Mouse (Mus musculus) v-Abl transformed pro-B cells (cell line): ENCODE data around the gene Olfr1357.

Experiments
- in situ Hi-C, 2 experiments: fragments of 400-800 bp; cut with MboI; formaldehyde crosslinking; loops; one replicate each; pipeline ENCODE4 v1.15.1; 2025; ENCODE audit not compliant: unreplicated experiment in 2 of 2

Olfr1357 gene

GRCm38 (mm10) chr10:78584996-78585395 lies 32.9 kb downstream of the Olfr1357 start:
- in situ Hi-C loops = loop anchor here in 1 of 2 experiments (25.0 kb wide), 3 partner anchors 148 to 973 kb away; partner anchors contain the start of genes Cstb, Gm49325, Pfkl and Sumo3

GRCm38 (mm10) chr10:78583939-78584338 lies 33.9 kb downstream of the Olfr1357 start:
- in situ Hi-C loops = loop anchor here in 1 of 2 experiments (25.0 kb wide), 3 partner anchors 147 to 972 kb away; partner anchors contain the start of genes Cstb, Gm49325, Pfkl and Sumo3

GRCm38 (mm10) chr10:78583347-78583746 lies 34.5 kb downstream of the Olfr1357 start:
- in situ Hi-C loops = loop anchor here in 1 of 2 experiments (25.0 kb wide), 3 partner anchors 146 to 971 kb away; partner anchors contain the start of genes Cstb, Gm49325, Pfkl and Sumo3

DNA sequence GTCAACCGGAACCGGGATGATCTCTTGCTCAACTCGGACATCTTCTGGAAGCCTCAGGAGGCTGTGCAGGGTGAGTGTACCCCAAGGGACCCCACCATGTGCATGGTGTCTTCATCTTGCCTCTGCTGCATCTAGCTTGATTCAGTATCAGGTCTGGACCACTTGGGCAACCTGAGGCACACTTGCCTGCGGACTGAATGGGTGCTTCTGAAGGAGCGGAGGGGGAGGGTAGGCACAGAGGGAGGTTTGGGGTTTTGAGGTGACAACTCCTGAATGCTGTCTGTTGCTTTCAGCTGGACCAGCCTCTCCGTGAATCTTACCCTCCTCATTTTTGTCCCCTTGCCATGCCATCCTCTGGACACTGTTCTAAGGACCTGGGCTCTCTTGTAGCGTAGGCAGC lies 36.8 kb downstream of the Olfr1357 start:
- in situ Hi-C loops = loop anchor here in 1 of 2 experiments (25.0 kb wide), 3 partner anchors 144 to 969 kb away; partner anchors contain the start of genes Cstb, Gm49325, Pfkl and Sumo3

DNA sequence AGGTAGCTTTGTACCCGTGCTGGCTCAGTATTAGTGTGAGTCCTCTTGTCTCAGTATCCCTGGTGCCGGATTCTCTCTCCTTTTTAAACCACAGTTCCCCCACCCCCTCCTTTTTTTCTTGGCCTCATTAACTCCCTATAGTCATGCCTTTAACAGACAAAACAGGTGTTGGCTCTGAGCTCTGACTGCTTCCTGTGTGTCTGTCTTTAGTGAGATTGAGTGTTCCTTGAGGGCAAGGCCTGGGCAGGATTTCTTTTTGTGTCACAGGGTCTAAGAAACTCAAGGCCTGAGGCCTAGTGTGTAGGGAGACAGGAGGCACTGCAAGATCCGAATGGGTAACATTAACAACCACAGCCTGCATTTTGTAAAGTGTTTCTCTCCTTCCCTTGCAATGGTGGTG lies 39.7 kb downstream of the Olfr1357 start:
- in situ Hi-C loops = loop anchor here in 1 of 2 experiments (25.0 kb wide), 3 partner anchors 141 to 966 kb away; partner anchors contain the start of genes Cstb, Gm49325, Pfkl and Sumo3

GRCm38 (mm10) chr10:78576435-78577184 lies 41.3 kb downstream of the Olfr1357 start:
- in situ Hi-C loops = loop anchor here in 1 of 2 experiments (25.0 kb wide), 3 partner anchors 139 to 964 kb away; partner anchors contain the start of genes Cstb, Gm49325, Pfkl and Sumo3

DNA sequence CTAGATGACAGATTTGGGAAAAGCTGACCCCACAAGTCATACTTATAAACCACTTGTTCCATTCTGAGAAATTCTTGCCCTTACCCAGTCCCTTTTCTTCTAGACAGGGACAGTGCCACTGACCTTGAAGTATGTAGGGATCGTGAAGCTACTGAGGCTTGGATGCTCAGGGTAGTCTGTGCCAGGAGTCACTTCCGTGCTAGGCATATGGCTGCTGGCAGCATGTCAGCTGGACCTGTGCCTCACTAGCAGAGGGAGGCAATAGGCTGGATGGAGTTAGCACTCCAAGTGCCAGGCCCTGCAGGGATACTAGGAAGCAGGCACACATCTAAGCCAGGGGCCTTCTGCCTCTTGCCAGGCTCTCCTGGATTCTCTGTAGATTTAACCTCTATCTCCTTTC lies 42.2 kb downstream of the Olfr1357 start:
- in situ Hi-C loops = loop anchor here in 1 of 2 experiments (25.0 kb wide), 3 partner anchors 138 to 963 kb away; partner anchors contain the start of genes Cstb, Gm49325, Pfkl and Sumo3

DNA sequence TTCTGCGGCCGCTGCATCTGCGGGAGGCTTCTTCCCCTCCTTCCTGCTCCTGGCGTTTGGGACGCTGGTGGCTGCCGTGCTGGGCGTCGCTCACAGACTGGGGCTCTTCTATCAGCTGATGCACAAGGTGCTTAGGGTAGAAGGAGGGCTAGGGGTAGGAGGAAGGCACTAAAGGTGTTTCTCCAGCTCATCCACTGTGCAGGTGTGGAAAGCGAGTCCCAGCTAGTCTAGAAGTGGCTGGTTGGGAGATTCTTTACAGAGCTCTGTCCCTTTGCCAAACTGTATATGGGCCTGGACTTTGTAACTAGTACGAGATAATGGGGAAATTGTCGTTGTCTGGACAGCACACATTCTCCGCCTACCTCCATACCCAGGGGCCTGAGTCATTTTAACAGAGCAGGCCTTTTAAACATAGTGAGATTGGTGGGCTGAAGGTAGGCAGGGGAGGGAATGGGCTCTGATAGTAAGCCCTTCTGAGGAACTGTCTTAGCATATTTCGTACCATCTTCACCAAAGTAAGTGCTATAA lies 42.7 kb downstream of the Olfr1357 start:
- in situ Hi-C loops = loop anchor here in 1 of 2 experiments (25.0 kb wide), 3 partner anchors 138 to 963 kb away; partner anchors contain the start of genes Cstb, Gm49325, Pfkl and Sumo3

- in situ Hi-C loops = loop anchor here in 1 of 2 experiments (25.0 kb wide), 3 partner anchors 137 to 962 kb away; partner anchors contain the start of genes Cstb, Gm49325, Pfkl and Sumo3
These were observed 43.4 kb downstream of the Olfr1357 start, which contains the start of gene Ilvbl for GRCm38 (mm10) chr10:78574250-78575104. Gene Ilvbl, plus strand, starts transcription at chr10:78574346.

- in situ Hi-C loops = no loop called here
These were observed 44.6 kb downstream of the Olfr1357 start for GRCm38 (mm10) chr10:78573226-78573625.

GRCm38 (mm10) chr10:78570897-78571296 lies 47.0 kb downstream of the Olfr1357 start:
- in situ Hi-C loops = no loop called here

GRCm38 (mm10) chr10:78570416-78570815 lies 47.5 kb downstream of the Olfr1357 start:
- in situ Hi-C loops = no loop called here

DNA sequence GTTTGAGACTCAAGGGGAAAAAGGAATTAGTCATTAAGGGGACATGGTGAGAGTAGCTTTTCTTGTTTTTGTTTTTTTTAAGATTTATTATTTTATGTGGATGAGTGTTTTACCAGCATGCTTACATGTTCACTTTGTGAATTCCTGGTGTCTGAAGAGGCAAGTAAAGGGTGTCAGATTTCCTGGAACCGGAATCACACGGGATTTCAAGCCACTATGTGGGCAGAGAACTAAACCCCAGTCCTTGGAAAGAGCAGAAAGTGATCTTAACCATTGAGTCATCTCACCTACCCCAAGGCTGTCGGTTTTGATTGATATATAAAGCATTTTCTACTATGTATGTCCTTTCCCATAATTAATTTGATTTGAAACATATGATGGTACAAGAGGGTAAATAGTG lies 48.2 kb downstream of the Olfr1357 start:
- in situ Hi-C loops = no loop called here

- in situ Hi-C loops = no loop called here
These were observed 48.7 kb downstream of the Olfr1357 start for GRCm38 (mm10) chr10:78569191-78569590.

GRCm38 (mm10) chr10:78565070-78565469 lies 52.8 kb downstream of the Olfr1357 start:
- in situ Hi-C loops = no loop called here
